Mouse (Mus musculus): ENCODE measurements around the gene Miox. TPM values are rescaled to one million over a fixed set of nuclear protein-coding genes. Genes with fewer than 3 reads are reported as not detected.
A peak's percentile ranks its signal among the peaks of the same experiment; 100 is the strongest.

The Miox gene
- total and polyA plus RNA-seq, 3 experiments: not detected

GRCm38 (mm10) chr15:89289455-89289854 lies 44.7 kb upstream of the Miox start:
- H3K4me1 ChIP-seq (ENCODE audit: control insufficient read depth, insufficient read depth, low read length): no peaks in the 10 kb centered on the region
- no peak for DNase-seq
- intact Hi-C loops (cut with DNase I): no loop called here
- H3K79me2 ChIP-seq (replicated peaks; ENCODE audit: control insufficient read depth, insufficient read depth, low read length): no peaks in the 10 kb centered on the region
- no peaks in the 10 kb centered on the region for H3K27me3 ChIP-seq (ENCODE audit: control insufficient read depth, insufficient read depth, low read length)
- H3K27ac ChIP-seq: no peak overlapping the region
- no peaks in the 10 kb centered on the region for H3K36me3 ChIP-seq (ENCODE audit: control insufficient read depth, insufficient read depth, low read length)
- WGBS: 94% methylated on average over 11 of the region's 11 CpGs
- H3K9ac ChIP-seq (ENCODE audit: low read depth, low read length): no peak overlapping the region
- TF ChIP-seq POLR2A (IDR thresholded peaks at IDR 0.05; ENCODE audit: insufficient read depth, low read depth, low read length) (no peak), CTCF (IDR thresholded peaks at IDR 0.05) (no peak), EP300 (IDR thresholded peaks at IDR 0.05; ENCODE audit: insufficient read depth, low read depth, low read length) (no peak)
- H3K4me3 ChIP-seq: no peak overlapping the region

- intact Hi-C loops (cut with DNase I): no loop called here
- no peaks in the 10 kb centered on the region for H3K36me3 ChIP-seq (ENCODE audit: control insufficient read depth, insufficient read depth, low read length)
Measured at GRCm38 (mm10) chr15:89291521-89291920, 42.7 kb upstream of the Miox start.

GRCm38 (mm10) chr15:89292795-89293194 lies 41.4 kb upstream of the Miox start:
- no peak for TF ChIP-seq EP300 (IDR thresholded peaks at IDR 0.05; ENCODE audit: insufficient read depth, low read depth, low read length)
- TF ChIP-seq POLR2A (IDR thresholded peaks at IDR 0.05; ENCODE audit: insufficient read depth, low read depth, low read length): no peak
- no peak for TF ChIP-seq CTCF (IDR thresholded peaks at IDR 0.05)
- Histone ChIP-seq H3K27me3 (ENCODE audit: control insufficient read depth, insufficient read depth, low read length) (no peaks in the 10 kb centered on the region), H3K9ac (ENCODE audit: low read depth, low read length) (no peak overlapping the region), H3K79me2 (replicated peaks; ENCODE audit: control insufficient read depth, insufficient read depth, low read length) (no peaks in the 10 kb centered on the region), H3K27ac (no peak overlapping the region), H3K36me3 (ENCODE audit: control insufficient read depth, insufficient read depth, low read length) (no peaks in the 10 kb centered on the region), H3K4me1 (ENCODE audit: control insufficient read depth, insufficient read depth, low read length) (peaks cover 2% of the 10 kb centered on the region), H3K4me3 (no peak overlapping the region)
- 15% methylated on average over 2 of the region's 2 CpGs for WGBS
- no peak for DNase-seq
- intact Hi-C loops (cut with DNase I): no loop called here

More at GRCm38 (mm10) chr15:89291521-89291920, 42.7 kb upstream of the Miox start:
- WGBS: 85% methylated on average over 3 of the region's 3 CpGs
- TF ChIP-seq POLR2A (IDR thresholded peaks at IDR 0.05; ENCODE audit: insufficient read depth, low read depth, low read length) (no peak), CTCF (IDR thresholded peaks at IDR 0.05) (no peak), EP300 (IDR thresholded peaks at IDR 0.05; ENCODE audit: insufficient read depth, low read depth, low read length) (no peak)
- no peak overlapping the region for H3K4me3 ChIP-seq
- no peak overlapping the region for H3K27ac ChIP-seq
- H3K9ac ChIP-seq (ENCODE audit: low read depth, low read length): no peak overlapping the region
- H3K27me3 ChIP-seq (ENCODE audit: control insufficient read depth, insufficient read depth, low read length): no peaks in the 10 kb centered on the region
- no peaks in the 10 kb centered on the region for H3K79me2 ChIP-seq (replicated peaks; ENCODE audit: control insufficient read depth, insufficient read depth, low read length)
- DNase-seq: no peak
- peaks cover 2% of the 10 kb centered on the region for H3K4me1 ChIP-seq (ENCODE audit: control insufficient read depth, insufficient read depth, low read length)

DNA sequence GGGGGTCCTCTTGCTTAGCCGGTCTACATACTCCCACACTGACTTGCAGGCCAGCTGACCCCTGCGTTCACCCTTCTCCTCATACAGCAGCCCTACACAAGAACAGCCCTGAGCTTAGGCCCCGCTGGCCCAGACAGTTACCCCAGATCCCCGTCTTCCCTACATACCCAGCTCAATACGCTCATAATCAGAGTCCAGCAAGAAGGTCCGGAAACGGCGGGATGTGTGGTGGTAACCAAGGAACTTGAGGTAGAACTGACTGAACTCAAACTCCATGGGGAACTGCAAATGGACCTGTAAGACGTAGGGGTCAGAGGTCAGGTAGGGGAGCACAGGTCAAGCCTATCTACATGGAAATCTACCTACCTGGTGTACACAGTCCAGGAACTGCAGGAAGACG lies 40.4 kb upstream of the Miox start:
- no peak for TF ChIP-seq POLR2A (IDR thresholded peaks at IDR 0.05; ENCODE audit: insufficient read depth, low read depth, low read length)
- no peak for TF ChIP-seq CTCF (IDR thresholded peaks at IDR 0.05)
- no peak for TF ChIP-seq EP300 (IDR thresholded peaks at IDR 0.05; ENCODE audit: insufficient read depth, low read depth, low read length)
- Histone ChIP-seq H3K4me3 (no peak overlapping the region), H3K9ac (ENCODE audit: low read depth, low read length) (no peak overlapping the region), H3K36me3 (ENCODE audit: control insufficient read depth, insufficient read depth, low read length) (no peaks in the 10 kb centered on the region), H3K4me1 (ENCODE audit: control insufficient read depth, insufficient read depth, low read length) (peaks cover 2% of the 10 kb centered on the region), H3K27ac (no peak overlapping the region), H3K27me3 (ENCODE audit: control insufficient read depth, insufficient read depth, low read length) (no peaks in the 10 kb centered on the region), H3K79me2 (replicated peaks; ENCODE audit: control insufficient read depth, insufficient read depth, low read length) (no peaks in the 10 kb centered on the region)
- 94% methylated on average over 10 of the region's 10 CpGs for WGBS
- intact Hi-C loops (cut with DNase I): no loop called here
- DNase-seq: no peak

DNA sequence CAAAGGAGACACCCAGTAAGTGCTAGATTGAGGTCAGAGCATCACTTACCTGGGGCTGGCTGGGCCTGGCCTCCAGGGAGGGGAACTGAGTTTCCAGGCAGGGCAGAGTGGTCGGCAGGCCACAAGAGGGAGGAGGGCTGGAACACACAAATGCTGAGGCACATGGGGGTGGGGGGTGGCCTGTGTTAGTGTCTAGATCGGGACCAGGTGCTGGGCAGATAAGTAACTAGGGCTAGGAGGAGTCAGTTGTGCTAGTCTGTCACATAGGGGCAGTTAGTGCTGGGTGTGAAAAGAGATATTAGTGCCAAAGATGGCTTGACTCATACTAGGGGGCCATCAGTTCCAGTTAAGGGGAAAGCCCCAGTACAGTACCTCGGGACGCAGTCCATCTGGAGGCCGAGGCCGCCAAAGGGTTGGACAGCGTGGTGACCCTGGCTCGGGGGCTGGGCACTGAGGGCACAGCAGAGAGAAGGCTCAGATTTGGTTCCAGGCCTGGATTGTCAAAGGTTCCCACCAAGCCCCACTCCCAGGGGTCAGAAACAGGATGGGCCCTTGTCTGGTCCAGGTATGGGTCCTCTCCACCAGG lies 38.5 kb upstream of the Miox start:
- H3K27me3 ChIP-seq (ENCODE audit: control insufficient read depth, insufficient read depth, low read length): no peaks in the 10 kb centered on the region
- 78% methylated on average over 8 of the region's 8 CpGs for WGBS
- H3K36me3 ChIP-seq (ENCODE audit: control insufficient read depth, insufficient read depth, low read length): no peaks in the 10 kb centered on the region
- DNase-seq: no peak
- intact Hi-C loops (cut with DNase I): no loop called here
- no peak overlapping the region for H3K9ac ChIP-seq (ENCODE audit: low read depth, low read length)
- no peak overlapping the region for H3K4me3 ChIP-seq
- TF ChIP-seq POLR2A (IDR thresholded peaks at IDR 0.05; ENCODE audit: insufficient read depth, low read depth, low read length) (no peak), EP300 (IDR thresholded peaks at IDR 0.05; ENCODE audit: insufficient read depth, low read depth, low read length) (no peak), CTCF (IDR thresholded peaks at IDR 0.05) (no peak)
- H3K79me2 ChIP-seq (replicated peaks; ENCODE audit: control insufficient read depth, insufficient read depth, low read length): no peaks in the 10 kb centered on the region
- H3K4me1 ChIP-seq (ENCODE audit: control insufficient read depth, insufficient read depth, low read length): peaks cover 2% of the 10 kb centered on the region
- no peak overlapping the region for H3K27ac ChIP-seq

DNA sequence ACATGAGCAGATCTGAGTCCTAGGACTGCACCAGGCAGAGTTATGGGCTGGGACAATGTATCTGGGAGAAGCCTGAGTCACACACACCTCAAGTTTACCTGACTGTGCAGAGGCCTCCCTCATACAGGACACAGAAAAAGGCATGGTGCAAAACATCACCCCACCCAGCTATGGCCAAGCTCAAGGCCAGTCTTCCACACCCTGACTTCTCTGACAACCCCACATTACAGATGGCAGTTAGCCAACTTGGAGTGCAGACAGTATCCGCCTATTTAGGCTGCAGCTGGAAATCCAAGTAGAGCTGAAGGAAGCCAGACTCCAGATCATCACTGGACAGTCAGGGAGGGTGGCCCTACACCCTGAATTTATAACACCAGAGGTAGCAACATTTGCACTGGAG lies 37.7 kb upstream of the Miox start:
- Histone ChIP-seq H3K4me3 (no peak overlapping the region), H3K4me1 (ENCODE audit: control insufficient read depth, insufficient read depth, low read length) (peaks cover 2% of the 10 kb centered on the region), H3K27me3 (ENCODE audit: control insufficient read depth, insufficient read depth, low read length) (no peaks in the 10 kb centered on the region), H3K79me2 (replicated peaks; ENCODE audit: control insufficient read depth, insufficient read depth, low read length) (no peaks in the 10 kb centered on the region), H3K36me3 (ENCODE audit: control insufficient read depth, insufficient read depth, low read length) (no peaks in the 10 kb centered on the region), H3K27ac (no peak overlapping the region), H3K9ac (ENCODE audit: low read depth, low read length) (no peak overlapping the region)
- TF ChIP-seq EP300 (IDR thresholded peaks at IDR 0.05; ENCODE audit: insufficient read depth, low read depth, low read length) (no peak), POLR2A (IDR thresholded peaks at IDR 0.05; ENCODE audit: insufficient read depth, low read depth, low read length) (no peak), CTCF (IDR thresholded peaks at IDR 0.05) (no peak)
- WGBS: 26% methylated on average over 1 of the region's 1 CpGs
- DNase-seq: peak in 1 of 2 experiments; percentile 62
- intact Hi-C loops (cut with DNase I): no loop called here

All from heart, adult 2 months (tissue).